Mouse (Mus musculus) testis, postnatal 10 days (tissue): Measurements from ENCODE around the gene Phlpp2.

Source experiments
- DNase-seq: peaks from one replicate; pipeline ENCODE4 v3.0.0; 2021; ENCODE audit warnings: low spot score

Gene Phlpp2

GRCm38 (mm10) chr8:109902379-109902778 lies 34.0 kb downstream of the Phlpp2 start:
- DNase-seq = no peak

DNA sequence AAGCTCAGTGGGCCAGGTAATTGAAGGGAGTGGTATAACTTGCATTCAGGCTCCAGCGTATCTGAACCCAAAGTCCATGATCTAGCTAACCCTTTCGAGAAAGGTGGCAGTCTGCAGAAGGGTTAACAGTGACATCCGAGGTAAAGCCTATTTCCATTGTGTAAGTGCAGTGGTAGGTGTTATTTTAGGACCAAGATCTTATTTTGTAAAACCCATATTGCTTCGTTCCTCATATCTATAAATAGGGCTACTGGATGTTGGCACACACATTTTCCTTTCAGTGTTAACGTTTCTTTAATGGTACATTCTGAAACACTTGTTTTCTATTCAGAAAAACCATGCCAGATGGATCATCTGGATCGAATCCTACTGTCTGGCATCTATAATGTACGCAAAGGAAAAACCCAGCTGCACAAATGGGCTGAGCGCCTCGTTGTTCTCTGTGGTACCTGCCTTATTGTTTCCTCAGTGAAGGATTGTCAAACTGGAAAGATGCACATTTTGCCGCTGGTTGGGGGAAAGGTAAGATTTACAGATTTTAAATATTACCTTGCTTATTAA lies 35.6 kb downstream of the Phlpp2 start:
- no peak for DNase-seq

- no peak for DNase-seq
Observed at GRCm38 (mm10) chr8:109904928-109905668, 36.8 kb downstream of the Phlpp2 start.

DNA sequence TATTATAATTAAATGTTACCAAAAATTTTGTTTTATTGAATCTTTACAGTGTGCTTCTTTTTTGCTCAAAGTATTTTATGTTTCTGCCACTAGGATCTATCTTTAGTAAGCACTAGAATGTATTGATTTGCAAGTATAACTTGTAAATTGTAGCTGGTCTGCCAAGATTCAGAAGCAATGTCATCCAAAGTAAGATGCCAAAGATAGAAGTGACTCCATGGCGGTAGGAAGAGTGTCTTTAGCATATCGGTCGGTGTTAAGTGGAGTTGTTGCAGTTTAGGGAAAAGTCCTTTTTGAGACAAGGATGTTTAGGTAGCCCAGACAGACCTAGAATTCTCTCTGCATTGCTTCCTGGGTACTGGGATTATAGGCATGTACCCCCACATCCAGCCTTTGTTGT lies 38.6 kb downstream of the Phlpp2 start:
- DNase-seq = no peak

GRCm38 (mm10) chr8:109907376-109907775 lies 39.0 kb downstream of the Phlpp2 start:
- no peak for DNase-seq

- DNase-seq = peak; percentile 47
Observed at GRCm38 (mm10) chr8:109917277-109917676, 48.9 kb downstream of the Phlpp2 start.

DNA sequence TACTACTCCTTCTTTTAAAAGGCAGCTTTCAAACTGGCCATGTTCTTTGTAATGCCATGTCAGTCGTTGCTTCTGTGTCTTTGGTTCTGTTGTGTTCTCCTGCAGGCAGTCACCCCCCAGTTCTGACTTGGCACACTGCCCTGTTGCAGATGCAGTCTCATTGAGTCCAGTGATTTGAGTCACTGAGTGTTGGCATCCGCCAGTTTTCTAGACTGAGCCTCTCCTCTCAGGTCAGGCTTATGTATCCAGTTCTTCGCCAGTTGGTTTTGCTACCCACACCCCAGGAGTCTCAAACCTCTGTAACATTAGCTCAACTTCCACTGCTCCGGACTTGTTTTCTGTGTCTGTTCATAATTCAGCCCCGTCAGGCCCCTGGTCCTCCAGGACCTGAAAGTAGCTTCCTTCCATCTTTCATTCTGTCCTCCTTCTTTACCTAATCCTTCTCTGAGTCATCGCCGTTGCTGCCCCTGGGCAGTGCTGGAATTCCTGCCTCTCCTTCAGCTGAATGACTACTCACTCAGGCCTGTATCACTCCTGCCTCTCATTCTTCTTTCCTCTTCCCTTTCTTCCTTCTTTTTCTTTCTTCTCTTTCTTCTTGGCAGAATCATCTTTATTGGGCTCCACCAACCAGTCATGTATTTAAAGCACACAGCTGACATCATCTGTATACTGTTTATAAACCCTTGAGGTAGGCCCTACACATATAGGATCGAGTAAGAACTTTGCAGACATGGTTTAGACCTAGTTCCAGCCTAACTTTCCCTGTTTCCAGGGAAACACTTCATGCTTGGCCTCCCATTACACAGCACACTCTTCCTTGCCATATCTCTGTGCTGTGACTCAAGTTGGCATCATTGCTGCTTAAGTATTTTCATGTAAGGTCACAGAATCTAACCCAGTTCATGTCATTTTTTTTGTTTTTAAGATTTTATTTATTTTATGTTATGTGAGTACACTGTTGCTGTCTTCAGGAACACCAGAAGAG lies 52.4 kb downstream of the Phlpp2 start:
- DNase-seq = no peak

- DNase-seq = no peak
Observed at GRCm38 (mm10) chr8:109941606-109942360, 73.4 kb downstream of the Phlpp2 start.

DNA sequence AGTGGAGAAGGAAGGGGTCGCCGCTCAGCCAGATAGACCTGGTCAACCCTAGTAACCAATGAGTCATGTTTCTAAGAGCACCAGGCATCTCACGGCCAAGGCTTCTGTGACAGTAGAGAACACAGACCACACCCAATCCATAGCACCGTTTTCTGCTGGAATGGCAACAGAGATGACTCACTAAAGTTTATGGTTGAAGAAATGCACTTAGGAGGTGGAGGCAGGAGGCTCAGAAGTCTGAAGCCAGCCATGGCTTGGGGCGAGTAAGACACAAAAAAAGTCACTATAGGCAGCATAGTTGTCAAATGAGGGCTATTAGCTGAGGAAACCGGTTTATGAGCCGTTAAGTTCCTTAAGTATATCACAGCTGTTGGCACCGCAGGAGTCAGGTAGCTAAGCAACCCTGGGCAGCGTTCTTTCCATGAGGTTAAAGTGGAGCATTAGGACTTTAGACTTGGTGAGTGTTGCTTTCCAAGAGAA lies 76.9 kb downstream of the Phlpp2 start:
- DNase-seq = no peak

DNA sequence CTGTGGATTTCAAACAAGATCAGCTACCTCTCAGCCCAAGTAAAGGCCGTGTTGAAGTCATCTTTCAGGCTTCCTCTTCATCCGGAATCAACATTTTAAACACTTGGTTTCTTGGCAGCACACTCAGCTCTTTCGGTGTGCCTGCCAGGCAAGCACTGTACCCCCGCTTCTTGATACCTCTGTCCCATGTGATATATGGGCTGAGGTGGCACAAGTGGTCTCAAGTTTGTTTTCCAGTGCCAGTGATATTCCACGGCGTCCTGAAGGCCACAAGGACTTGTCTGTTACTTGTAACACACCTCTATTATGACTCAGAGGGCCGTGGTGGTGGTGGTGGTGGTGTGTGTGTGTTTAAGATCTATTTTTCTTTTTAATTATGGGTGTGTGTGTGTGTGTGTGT lies 77.4 kb downstream of the Phlpp2 start:
- DNase-seq = no peak

GRCm38 (mm10) chr8:109946272-109946671 lies 77.9 kb downstream of the Phlpp2 start:
- no peak for DNase-seq

DNA sequence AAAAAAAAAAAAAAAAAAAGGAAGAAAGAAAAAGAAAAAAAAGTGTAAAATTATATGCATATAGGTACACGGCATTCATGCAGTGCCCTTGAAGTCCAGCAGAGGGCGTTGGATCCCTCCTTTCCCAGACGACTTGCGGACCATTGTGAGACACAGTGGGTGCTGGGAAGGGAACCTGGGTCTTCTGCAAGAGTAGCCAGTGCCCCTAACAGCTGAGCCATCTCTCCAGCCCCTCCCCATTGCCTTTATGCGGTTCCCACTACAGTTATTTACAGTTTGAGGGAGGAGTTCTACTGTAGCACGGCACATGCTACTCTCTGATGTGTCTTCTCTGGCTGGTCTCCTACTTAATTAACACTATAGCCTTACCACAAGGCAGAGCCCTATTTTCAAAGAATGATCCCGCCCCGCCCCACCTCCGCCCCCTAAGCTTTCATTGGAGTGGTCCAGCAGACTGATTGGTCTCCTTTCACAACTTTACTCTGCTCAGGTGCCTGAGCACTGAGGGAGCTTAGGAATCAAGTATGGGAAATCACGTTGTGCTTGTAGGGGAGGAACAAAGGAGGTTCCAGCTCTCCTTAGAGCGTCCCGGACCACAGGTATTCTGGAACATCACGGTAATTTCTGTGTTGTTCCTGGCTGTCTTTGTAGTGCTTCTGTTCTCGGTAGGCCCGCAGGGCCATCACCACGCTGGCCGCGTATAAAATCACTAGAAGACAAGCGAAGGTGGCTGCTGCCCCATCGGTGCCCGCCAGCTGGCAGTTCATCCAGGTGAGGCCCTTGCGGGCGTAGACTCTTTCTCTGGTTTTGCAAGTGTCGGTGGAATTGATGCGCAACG lies 79.3 kb downstream of the Phlpp2 start:
- DNase-seq = peak; percentile 68

- no peak for DNase-seq
Observed at GRCm38 (mm10) chr8:109948285-109948564, 79.9 kb downstream of the Phlpp2 start.

GRCm38 (mm10) chr8:109952171-109952570 lies 83.8 kb downstream of the Phlpp2 start:
- DNase-seq = no peak

GRCm38 (mm10) chr8:109954486-109954948 lies 86.2 kb downstream of the Phlpp2 start:
- no peak for DNase-seq

DNA sequence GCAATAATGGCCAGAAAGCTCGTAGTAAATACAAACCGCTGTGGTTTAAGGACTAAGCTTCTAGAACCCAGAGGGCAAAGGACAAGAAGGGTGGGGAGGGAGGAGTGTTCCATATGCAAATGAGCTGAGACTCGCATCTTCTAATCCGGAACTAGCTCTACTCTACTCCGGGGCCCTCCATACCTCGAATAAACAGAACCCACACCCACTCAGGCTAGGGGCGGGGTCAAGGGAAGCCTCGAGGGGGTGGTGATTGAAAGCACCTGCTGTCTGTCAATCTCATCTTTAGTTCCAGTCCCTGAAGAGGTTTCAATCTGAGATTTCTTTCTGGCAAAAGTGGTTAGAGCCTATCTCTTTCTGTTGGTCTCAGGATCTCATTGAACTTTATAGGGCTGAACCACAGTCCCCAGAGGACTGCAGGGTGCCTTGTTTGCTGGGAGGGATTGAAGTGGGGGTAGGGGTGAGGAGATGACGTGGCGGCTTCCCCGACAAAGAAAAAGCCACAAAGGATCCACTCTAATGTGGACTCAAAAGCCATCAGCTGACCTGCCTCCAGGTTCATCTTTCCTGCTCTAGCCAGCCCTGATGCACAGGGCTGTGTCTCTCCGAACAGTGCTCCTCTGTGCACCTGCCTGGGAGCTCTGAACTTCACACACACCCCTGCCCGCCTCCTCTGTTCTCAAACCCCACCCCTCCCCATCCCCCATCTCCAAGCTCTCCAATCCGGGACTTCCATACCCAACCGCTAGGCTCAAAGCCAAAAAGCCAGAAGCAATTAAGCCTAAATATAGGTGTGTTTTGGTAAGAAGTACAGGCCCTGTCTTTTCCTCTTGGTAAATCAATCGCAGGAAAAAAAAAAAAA lies 89.1 kb downstream of the Phlpp2 start:
- DNase-seq = no peak

- DNase-seq = no peak
Observed at GRCm38 (mm10) chr8:109958036-109958655, 89.8 kb downstream of the Phlpp2 start.

- no peak for DNase-seq
Observed at GRCm38 (mm10) chr8:109959112-109959511, 90.8 kb downstream of the Phlpp2 start.

GRCm38 (mm10) chr8:109961693-109962367 lies 93.5 kb downstream of the Phlpp2 start, which contains the start of gene Marveld3:
Gene Marveld3 (minus strand): TSS chr8:109962203.
- peak; percentile 71 for DNase-seq
